Mouse (Mus musculus): ENCODE results near the gene Sco1. TPM values are rescaled to one million over a fixed set of nuclear protein-coding genes. Genes with fewer than 3 reads are reported as not detected.

The Sco1 gene
- total and polyA plus RNA-seq, 3 experiments: 3.5 to 23.2 (median 13.5) TPM

- Histone ChIP-seq H3K36me3 (replicated peaks) (no peaks in the 10 kb centered on the region), H3K27me3 (ENCODE audit: insufficient read depth, low read length) (no peaks in the 10 kb centered on the region), H3K4me3 (ENCODE audit: low read depth, low read length) (no peak overlapping the region), H3K4me1 (ENCODE audit: insufficient read depth, low read depth, low read length) (no peaks in the 10 kb centered on the region), H3K9me3 (replicated peaks) (no peaks in the 10 kb centered on the region)
- TF ChIP-seq CTCF (IDR thresholded peaks at IDR 0.05; ENCODE audit: low read depth, low read length) (peak; percentile 51; the same call in 1 of the 2 replicates), TAL1 (conservative IDR thresholded peaks at IDR 0.05; ENCODE audit: low read depth, low read length) (no peak)
- DNase-seq (ENCODE audit: low spot score) (no peak), ATAC-seq (ENCODE audit: extremely low read depth, insufficient number of reproducible peaks, low FRiP score, poor library complexity, severe bottlenecking) (no peak)
Observed at GRCm38 (mm10) chr11:67112019-67112850, 59.8 kb downstream of the Sco1 start.

GRCm38 (mm10) chr11:67112851-67113202, 60.4 kb downstream of the Sco1 start:
- Histone ChIP-seq H3K4me1 (ENCODE audit: insufficient read depth, low read depth, low read length) (no peaks in the 10 kb centered on the region), H3K27me3 (ENCODE audit: insufficient read depth, low read length) (no peaks in the 10 kb centered on the region), H3K36me3 (replicated peaks) (no peaks in the 10 kb centered on the region), H3K9me3 (replicated peaks) (no peaks in the 10 kb centered on the region), H3K4me3 (ENCODE audit: low read depth, low read length) (no peak overlapping the region)
- DNase-seq (ENCODE audit: low spot score) (peak; percentile 14), ATAC-seq (ENCODE audit: extremely low read depth, insufficient number of reproducible peaks, low FRiP score, poor library complexity, severe bottlenecking) (no peak; the same call in 1 of the 2 replicates)
- TF ChIP-seq CTCF (IDR thresholded peaks at IDR 0.05; ENCODE audit: low read depth, low read length) (peak; percentile 56), GATA1 (IDR thresholded peaks at IDR 0.05; ENCODE audit: borderline replicate concordance, low read length) (no peak)

GRCm38 (mm10) chr11:67113381-67113780, 60.9 kb downstream of the Sco1 start:
- no peak for TF ChIP-seq TAL1 (conservative IDR thresholded peaks at IDR 0.05; ENCODE audit: low read depth, low read length)
- TF ChIP-seq GATA2 (IDR thresholded peaks at IDR 0.05; ENCODE audit: borderline replicate concordance, low read depth, low read length): no peak
- TF ChIP-seq GATA1 (IDR thresholded peaks at IDR 0.05; ENCODE audit: borderline replicate concordance, low read length): no peak
- TF ChIP-seq CTCF (IDR thresholded peaks at IDR 0.05; ENCODE audit: low read depth, low read length): no peak
- no peak for TF ChIP-seq POLR2AphosphoS5 (IDR thresholded peaks at IDR 0.05; ENCODE audit: insufficient replicate concordance, low read depth, low read length)
- ATAC-seq (ENCODE audit: extremely low read depth, insufficient number of reproducible peaks, low FRiP score, poor library complexity, severe bottlenecking) (no peak), DNase-seq (ENCODE audit: low spot score) (no peak)
- Histone ChIP-seq H3K4me3 (ENCODE audit: low read depth, low read length) (no peak overlapping the region), H3K27me3 (ENCODE audit: insufficient read depth, low read length) (no peaks in the 10 kb centered on the region), H3K4me1 (ENCODE audit: insufficient read depth, low read depth, low read length) (no peaks in the 10 kb centered on the region), H3K9me3 (replicated peaks) (no peaks in the 10 kb centered on the region), H3K36me3 (replicated peaks) (no peaks in the 10 kb centered on the region)

- H3K4me3 ChIP-seq (ENCODE audit: low read depth, low read length): no peak overlapping the region
- ATAC-seq (ENCODE audit: extremely low read depth, insufficient number of reproducible peaks, low FRiP score, poor library complexity, severe bottlenecking): no peak
- TF ChIP-seq GATA1 (IDR thresholded peaks at IDR 0.05; ENCODE audit: borderline replicate concordance, low read length) (no peak), GATA2 (IDR thresholded peaks at IDR 0.05; ENCODE audit: borderline replicate concordance, low read depth, low read length) (no peak), POLR2AphosphoS5 (IDR thresholded peaks at IDR 0.05; ENCODE audit: insufficient replicate concordance, low read depth, low read length) (no peak), CTCF (IDR thresholded peaks at IDR 0.05; ENCODE audit: low read depth, low read length) (no peak), TAL1 (conservative IDR thresholded peaks at IDR 0.05; ENCODE audit: low read depth, low read length) (no peak)
Observed at GRCm38 (mm10) chr11:67114261-67114660, 61.8 kb downstream of the Sco1 start.

GRCm38 (mm10) chr11:67114901-67115300, 62.4 kb downstream of the Sco1 start:
- TF ChIP-seq GATA1 (IDR thresholded peaks at IDR 0.05; ENCODE audit: borderline replicate concordance, low read length) (no peak), GATA2 (IDR thresholded peaks at IDR 0.05; ENCODE audit: borderline replicate concordance, low read depth, low read length) (no peak), CTCF (IDR thresholded peaks at IDR 0.05; ENCODE audit: low read depth, low read length) (no peak), TAL1 (conservative IDR thresholded peaks at IDR 0.05; ENCODE audit: low read depth, low read length) (no peak), POLR2AphosphoS5 (IDR thresholded peaks at IDR 0.05; ENCODE audit: insufficient replicate concordance, low read depth, low read length) (no peak)
- Histone ChIP-seq H3K36me3 (replicated peaks) (no peaks in the 10 kb centered on the region), H3K27me3 (ENCODE audit: insufficient read depth, low read length) (no peaks in the 10 kb centered on the region), H3K4me1 (ENCODE audit: insufficient read depth, low read depth, low read length) (no peaks in the 10 kb centered on the region), H3K9me3 (replicated peaks) (no peaks in the 10 kb centered on the region), H3K4me3 (ENCODE audit: low read depth, low read length) (no peak overlapping the region)
- ATAC-seq (ENCODE audit: extremely low read depth, insufficient number of reproducible peaks, low FRiP score, poor library complexity, severe bottlenecking): no peak
- no peak for DNase-seq (ENCODE audit: low spot score)

More at GRCm38 (mm10) chr11:67114261-67114660, 61.8 kb downstream of the Sco1 start:
- no peaks in the 10 kb centered on the region for H3K27me3 ChIP-seq (ENCODE audit: insufficient read depth, low read length)
- DNase-seq (ENCODE audit: low spot score): no peak
- H3K36me3 ChIP-seq (replicated peaks): no peaks in the 10 kb centered on the region
- no peaks in the 10 kb centered on the region for H3K4me1 ChIP-seq (ENCODE audit: insufficient read depth, low read depth, low read length)
- no peaks in the 10 kb centered on the region for H3K9me3 ChIP-seq (replicated peaks)

Other genes with a start within 250 kb of the Sco1 start
- not detected in 2 replicates for gene Pirt, start 140.7 kb upstream of the Sco1 start, total RNA-seq (2014; fragmentation: Nextera tagmentation)
- gene Pirt, start 140.7 kb upstream of the Sco1 start, total RNA-seq (2017): 0.05 TPM in 1 of 2 replicates, not detected in the other
- gene Pirt, start 140.7 kb upstream of the Sco1 start, polyA plus RNA-seq (2012): not detected in 2 replicates
- gene Tmem238l, start 96.0 kb upstream of the Sco1 start, total RNA-seq (2014; fragmentation: Nextera tagmentation): not detected in 2 replicates
- not detected in 2 replicates for gene Tmem238l, start 96.0 kb upstream of the Sco1 start, total RNA-seq (2017)
- not detected in 2 replicates for gene Tmem238l, start 96.0 kb upstream of the Sco1 start, polyA plus RNA-seq (2012)
- 3.4 and 6.4 TPM in 2 replicates for gene Tmem220, start 27.5 kb upstream of the Sco1 start, total RNA-seq (2014; fragmentation: Nextera tagmentation)
- gene Tmem220, start 27.5 kb upstream of the Sco1 start, total RNA-seq (2017): 0.76 and 2.5 TPM in 2 replicates
- 0.08 and 0.11 TPM in 2 replicates for gene Tmem220, start 27.5 kb upstream of the Sco1 start, polyA plus RNA-seq (2012)
- gene Adprm, start 76 bp upstream of the Sco1 start, total RNA-seq (2014; fragmentation: Nextera tagmentation): 13.3 and 26.6 TPM in 2 replicates
- 23.9 and 25.7 TPM in 2 replicates for gene Adprm, start 76 bp upstream of the Sco1 start, total RNA-seq (2017)
- gene Adprm, start 76 bp upstream of the Sco1 start, polyA plus RNA-seq (2012): 0.40 and 1.0 TPM in 2 replicates
- not detected in 2 replicates for gene Myh3, start 25.6 kb downstream of the Sco1 start, total RNA-seq (2014; fragmentation: Nextera tagmentation)
- gene Myh3, start 25.6 kb downstream of the Sco1 start, total RNA-seq (2017): not detected in 2 replicates
- not detected in 2 replicates for gene Myh3, start 25.6 kb downstream of the Sco1 start, polyA plus RNA-seq (2012)
- gene Myh2, start 118.4 kb downstream of the Sco1 start, total RNA-seq (2014; fragmentation: Nextera tagmentation): not detected in 2 replicates
- 0.05 TPM in 1 of 2 replicates, not detected in the other for gene Myh2, start 118.4 kb downstream of the Sco1 start, total RNA-seq (2017)
- gene Myh2, start 118.4 kb downstream of the Sco1 start, polyA plus RNA-seq (2012): not detected in 2 replicates
- not detected in 2 replicates for gene Myh1, start 147.4 kb downstream of the Sco1 start, total RNA-seq (2014; fragmentation: Nextera tagmentation)
- gene Myh1, start 147.4 kb downstream of the Sco1 start, total RNA-seq (2017): under 0.01 TPM in 1 of 2 replicates, not detected in the other
- gene Myh1, start 147.4 kb downstream of the Sco1 start, polyA plus RNA-seq (2012): not detected in 2 replicates
- not detected in 2 replicates for gene Myh4, start 185.4 kb downstream of the Sco1 start, total RNA-seq (2014; fragmentation: Nextera tagmentation)
- gene Myh4, start 185.4 kb downstream of the Sco1 start, total RNA-seq (2017): not detected in 2 replicates
- not detected in 2 replicates for gene Myh4, start 185.4 kb downstream of the Sco1 start, polyA plus RNA-seq (2012)
- not detected in 2 replicates for gene Myh8, start 224.5 kb downstream of the Sco1 start, total RNA-seq (2014; fragmentation: Nextera tagmentation)
- gene Myh8, start 224.5 kb downstream of the Sco1 start, total RNA-seq (2017): 0.06 and 0.22 TPM in 2 replicates
- not detected in 2 replicates for gene Myh8, start 224.5 kb downstream of the Sco1 start, polyA plus RNA-seq (2012)